Mouse (Mus musculus): Measurements from ENCODE around the gene Pcyt1a.

GRCm38 (mm10) chr16:32389049-32389448 lies 41.7 kb upstream of the Pcyt1a start:
- TF ChIP-seq CTCF (IDR thresholded peaks at IDR 0.05 in 2 of 3, conservative IDR thresholded peaks at IDR 0.05 in 1 of 3; ENCODE audit: control insufficient read depth in 1 of 3, insufficient read depth in 1 of 3, low read depth in 2 of 3, low read length in 3 of 3, poor library complexity in 1 of 3, severe bottlenecking in 1 of 3) (no peak), POLR2A (IDR thresholded peaks at IDR 0.05; ENCODE audit: control insufficient read depth in 1 of 2, insufficient read depth in 1 of 2, low read depth in 1 of 2, low read length in 2 of 2, poor library complexity in 1 of 2) (no peak), RCOR1 (IDR thresholded peaks at IDR 0.05; ENCODE audit: low read depth, low read length) (peak; percentile 70), USF1 (IDR thresholded peaks at IDR 0.05; ENCODE audit: low read depth, low read length) (no peak), NRF1 (IDR thresholded peaks at IDR 0.05; ENCODE audit: insufficient read depth, low read depth, low read length, poor library complexity, severe bottlenecking) (no peak), CHD1 (IDR thresholded peaks at IDR 0.05; ENCODE audit: low read depth, low read length) (no peak), MAX (IDR thresholded peaks at IDR 0.05; ENCODE audit: low read length) (no peak), TAL1 (IDR thresholded peaks at IDR 0.05; ENCODE audit: low read length) (no peak), CHD2 (IDR thresholded peaks at IDR 0.05; ENCODE audit: low read length) (no peak), TBP (IDR thresholded peaks at IDR 0.05; ENCODE audit: low read depth, low read length) (no peak), KAT2A (conservative IDR thresholded peaks at IDR 0.05; ENCODE audit: low read depth, low read length) (peak; percentile 21; the same call in 1 of the 2 replicates), UBTF (IDR thresholded peaks at IDR 0.05; ENCODE audit: borderline replicate concordance, insufficient read depth, low read depth, low read length) (no peak)

Measured in MEL (cell line).